Mouse (Mus musculus): ENCODE data around the gene Casr. TPM values are rescaled to one million over a fixed set of nuclear protein-coding genes. Genes with fewer than 3 reads are reported as not detected.

Gene Casr
- total RNA-seq, 4 experiments from 2014 or later = 5.7 to 9.3 (median 7.6) TPM

GRCm38 (mm10) chr16:36523095-36523494 lies 38.8 kb downstream of the Casr start:
- no peak for DNase-seq (ENCODE audit: low spot score in 2 of 2)

GRCm38 (mm10) chr16:36516355-36516754 lies 45.6 kb downstream of the Casr start:
- DNase-seq (ENCODE audit: low spot score in 2 of 2) = no peak

GRCm38 (mm10) chr16:36507300-36507699 lies 54.6 kb downstream of the Casr start:
- DNase-seq (ENCODE audit: low spot score in 2 of 2) = no peak

- DNase-seq (ENCODE audit: low spot score in 2 of 2) = no peak
Measured at GRCm38 (mm10) chr16:36506827-36507226, 55.1 kb downstream of the Casr start.

- DNase-seq (ENCODE audit: low spot score in 2 of 2) = no peak
Measured at GRCm38 (mm10) chr16:36505913-36506312, 56.0 kb downstream of the Casr start.

- DNase-seq (ENCODE audit: low spot score in 2 of 2) = no peak
Measured at GRCm38 (mm10) chr16:36505134-36505533, 56.8 kb downstream of the Casr start.

- no peak for DNase-seq (ENCODE audit: low spot score in 2 of 2)
Measured at GRCm38 (mm10) chr16:36502286-36502685, 59.7 kb downstream of the Casr start.

- no peak for DNase-seq (ENCODE audit: low spot score in 2 of 2)
Measured at GRCm38 (mm10) chr16:36492420-36492819, 69.5 kb downstream of the Casr start.

- DNase-seq (ENCODE audit: low spot score in 2 of 2) = no peak
Measured at GRCm38 (mm10) chr16:36476866-36477265, 85.1 kb downstream of the Casr start.

- no peak for DNase-seq (ENCODE audit: low spot score in 2 of 2)
Measured at GRCm38 (mm10) chr16:36475530-36475929, 86.4 kb downstream of the Casr start.

- no peak for DNase-seq (ENCODE audit: low spot score in 2 of 2)
Measured at GRCm38 (mm10) chr16:36474849-36475248, 87.1 kb downstream of the Casr start.

GRCm38 (mm10) chr16:36473217-36474216 lies 88.4 kb downstream of the Casr start:
- DNase-seq (ENCODE audit: low spot score in 2 of 2) = no peak

GRCm38 (mm10) chr16:36471066-36471633 lies 90.8 kb downstream of the Casr start:
- DNase-seq (ENCODE audit: low spot score in 2 of 2) = no peak

- no peak for DNase-seq (ENCODE audit: low spot score in 2 of 2)
Measured at GRCm38 (mm10) chr16:36469955-36470478, 91.9 kb downstream of the Casr start.

- no peak for DNase-seq (ENCODE audit: low spot score in 2 of 2)
Measured at GRCm38 (mm10) chr16:36469367-36469766, 92.6 kb downstream of the Casr start.

GRCm38 (mm10) chr16:36468862-36469261 lies 93.1 kb downstream of the Casr start:
- DNase-seq (ENCODE audit: low spot score in 2 of 2) = no peak

- DNase-seq (ENCODE audit: low spot score in 2 of 2) = no peak
Measured at GRCm38 (mm10) chr16:36467936-36468335, 94.0 kb downstream of the Casr start.

- DNase-seq (ENCODE audit: low spot score in 2 of 2) = no peak
Measured at GRCm38 (mm10) chr16:36465436-36465835, 96.5 kb downstream of the Casr start.

GRCm38 (mm10) chr16:36464076-36464475 lies 97.9 kb downstream of the Casr start:
- no peak for DNase-seq (ENCODE audit: low spot score in 2 of 2)

GRCm38 (mm10) chr16:36460426-36460825 lies 101.5 kb downstream of the Casr start:
- DNase-seq (ENCODE audit: low spot score in 2 of 2) = no peak

GRCm38 (mm10) chr16:36455342-36455802 lies 106.6 kb downstream of the Casr start, which contains the start of gene Stfa3:
Gene Stfa3 (minus strand): TSS chr16:36455392.
- DNase-seq (ENCODE audit: low spot score in 2 of 2) = no peak

Measured in gastrocnemius, adult 8-10 months (tissue).